Mouse (Mus musculus) forebrain, embryonic 10.5 days (tissue): Measurements from ENCODE around the gene S1pr5. TPM values are rescaled to one million over a fixed set of nuclear protein-coding genes. Genes with fewer than 3 reads are reported as not detected.

Experiments
- DNase-seq: peaks from one replicate; pipeline ENCODE4 v3.0.0-alpha.2; 2017; ENCODE audit warnings: low spot score; ENCODE audit errors: extremely low spot score
- H3K27ac ChIP-seq: fragments of 300-500 bp; sonication (generic); 2 replicates; pipeline ENCODE4 v1.5.1; 2016; ENCODE audit warnings: mild to moderate bottlenecking
- H3K27me3 ChIP-seq: fragments of 300-500 bp; sonication (generic); 2 replicates; pipeline ENCODE4 v1.6.1; 2016; ENCODE audit warnings: mild to moderate bottlenecking; ENCODE audit not compliant: poor library complexity, severe bottlenecking
- H3K36me3 ChIP-seq: fragments of 300-500 bp; sonication (generic); replicated peaks from 2 replicates; pipeline ENCODE4 v1.6.1; 2016; ENCODE audit warnings: mild to moderate bottlenecking, moderate library complexity
- H3K4me1 ChIP-seq: fragments of 300-500 bp; sonication (generic); 2 replicates; pipeline ENCODE4 v1.6.1; 2016
- H3K4me3 ChIP-seq: fragments of 300-500 bp; sonication (generic); 2 replicates; pipeline ENCODE4 v1.5.1; 2016; ENCODE audit warnings: mild to moderate bottlenecking, moderate library complexity
- H3K9me3 ChIP-seq: fragments of 300-500 bp; sonication (generic); 2 replicates; pipeline ENCODE4 v1.6.1; 2016; ENCODE audit warnings: mild to moderate bottlenecking, moderate library complexity
- WGBS: fragments of 180-500 bp; shearing (Covaris S2); methylation state at CpG from one replicate; pipeline ENCODE4 v1.1.7; 2016; 5-methylcytosine and 5-hydroxymethylcytosine counted together
- polyA plus RNA-seq: library from polyadenylated mRNA; unstranded; fragments of >200 nt; fragmentation: Nextera tagmentation; extraction: Ambion mirVana; gene quantifications from 2 replicates; pipeline ENCODE4 v1.2.1, GENCODE M21; 2016

The S1pr5 gene
- polyA plus RNA-seq, 1 experiment from 2014 or later: 0.07 TPM

DNA sequence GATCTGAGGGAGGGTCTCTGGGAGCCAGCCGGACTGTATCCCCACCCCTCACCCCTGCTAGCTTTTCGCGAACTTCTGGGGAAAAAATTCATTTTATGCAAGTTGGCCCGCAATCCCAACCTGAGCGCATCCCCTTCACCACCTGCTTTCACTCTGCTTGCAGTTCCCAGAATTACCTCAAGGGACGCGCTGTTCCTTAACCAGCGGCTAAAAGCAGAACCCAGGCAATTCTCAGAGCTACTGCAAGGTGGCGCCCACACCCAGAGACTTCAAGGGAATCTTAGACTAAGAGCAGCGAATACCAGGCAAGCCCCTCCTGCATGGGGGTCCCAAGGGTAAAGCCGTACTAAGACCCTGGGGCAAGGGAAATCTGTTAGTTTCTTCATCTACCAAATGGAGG lies 6.9 kb downstream of the S1pr5 start:
- 4% methylated on average over 11 of the region's 11 CpGs for WGBS
- DNase-seq: peak; percentile 86
- peaks cover 9% of the 10 kb centered on the region for H3K9me3 ChIP-seq
- peaks cover 69% of the 10 kb centered on the region for H3K27me3 ChIP-seq
- no peak overlapping the region for H3K27ac ChIP-seq
- H3K36me3 ChIP-seq: peaks cover 9% of the 10 kb centered on the region
- H3K4me3 ChIP-seq: peak overlapping the region; percentile 24; the same call in 1 of the 2 replicates
- peaks cover 48% of the 10 kb centered on the region for H3K4me1 ChIP-seq

DNA sequence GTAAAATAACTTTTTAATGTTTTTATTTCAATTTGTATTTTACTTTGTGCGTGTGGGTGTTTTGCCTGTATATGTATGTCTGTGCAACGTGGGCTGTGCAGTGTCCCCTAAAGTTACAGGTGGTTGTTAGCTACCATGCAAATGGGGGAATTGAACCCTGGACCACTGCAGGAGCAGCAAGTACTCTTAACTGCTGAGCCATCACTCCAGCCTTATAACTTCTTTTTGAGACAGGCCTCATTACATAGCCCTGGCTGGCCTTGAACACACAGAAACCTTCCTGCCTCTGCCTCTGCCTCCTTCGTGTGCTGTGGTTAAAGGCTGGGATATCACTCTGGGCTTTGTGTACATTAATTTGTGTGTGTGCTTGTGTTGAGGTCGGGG lies 8.8 kb downstream of the S1pr5 start:
- WGBS: 39% methylated on average over 4 of the region's 4 CpGs
- Histone ChIP-seq H3K27me3 (peaks cover 50% of the 10 kb centered on the region), H3K27ac (peak overlapping the region; percentile 98)

DNA sequence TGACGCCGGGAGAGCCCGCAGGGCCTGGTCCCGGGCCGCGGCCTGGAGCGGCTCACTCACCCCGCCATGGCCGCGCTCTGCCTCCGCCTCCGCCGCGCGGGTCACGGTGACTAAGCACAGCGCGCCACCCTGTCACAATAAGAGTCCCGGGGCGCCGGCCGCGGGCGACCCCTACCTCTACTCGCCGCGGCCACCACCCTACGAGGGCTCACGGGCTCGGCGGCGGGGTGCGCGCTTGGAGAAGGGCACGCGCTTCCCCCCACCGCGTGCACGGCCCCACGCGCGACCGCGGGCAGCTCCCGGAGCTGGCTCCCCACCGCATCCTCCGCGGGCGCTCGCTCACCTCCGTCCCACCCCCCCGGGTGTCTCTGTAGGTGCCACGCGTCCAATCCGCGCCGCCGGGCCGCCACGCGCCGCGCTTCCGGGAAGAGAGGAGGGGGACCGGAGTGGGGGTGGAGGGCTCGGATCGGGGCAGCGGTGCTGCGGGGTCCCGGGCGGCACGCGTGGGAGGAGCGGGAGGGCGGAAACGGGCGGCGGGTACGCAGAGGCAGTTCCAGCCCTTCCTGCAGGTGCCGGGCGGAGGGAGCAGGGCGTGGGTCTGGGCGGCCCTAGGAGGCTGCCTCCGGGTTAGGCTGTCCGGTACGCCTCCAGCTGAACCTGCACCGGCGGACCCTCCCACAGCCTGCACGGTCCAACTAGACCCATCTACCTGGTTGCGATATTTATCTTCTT lies 9.3 kb downstream of the S1pr5 start, which contains the start of gene Keap1:
Gene Keap1 (minus strand): TSS at position 629 of the 732 bp plus-strand sequence.
- peak; percentile 79 for DNase-seq
- peaks cover 33% of the 10 kb centered on the region for H3K4me1 ChIP-seq
- H3K36me3 ChIP-seq: peaks cover 34% of the 10 kb centered on the region
- peak within 1 kb of the TSS; percentile 98 for H3K27ac ChIP-seq
- peaks cover 9% of the 10 kb centered on the region for H3K9me3 ChIP-seq
- peak within 1 kb of the TSS; percentile 98 for H3K4me3 ChIP-seq
- whole genome bisulfite sequencing: under 1% methylated on average over 89 of the region's 90 CpGs
- peaks cover 46% of the 10 kb centered on the region for H3K27me3 ChIP-seq

More for the DNA sequence above, 8.8 kb downstream of the S1pr5 start:
- H3K4me1 ChIP-seq: peaks cover 39% of the 10 kb centered on the region
- peak overlapping the region; percentile 98 for H3K4me3 ChIP-seq
- no peak for DNase-seq
- peaks cover 28% of the 10 kb centered on the region for H3K36me3 ChIP-seq
- peaks cover 9% of the 10 kb centered on the region for H3K9me3 ChIP-seq

DNA sequence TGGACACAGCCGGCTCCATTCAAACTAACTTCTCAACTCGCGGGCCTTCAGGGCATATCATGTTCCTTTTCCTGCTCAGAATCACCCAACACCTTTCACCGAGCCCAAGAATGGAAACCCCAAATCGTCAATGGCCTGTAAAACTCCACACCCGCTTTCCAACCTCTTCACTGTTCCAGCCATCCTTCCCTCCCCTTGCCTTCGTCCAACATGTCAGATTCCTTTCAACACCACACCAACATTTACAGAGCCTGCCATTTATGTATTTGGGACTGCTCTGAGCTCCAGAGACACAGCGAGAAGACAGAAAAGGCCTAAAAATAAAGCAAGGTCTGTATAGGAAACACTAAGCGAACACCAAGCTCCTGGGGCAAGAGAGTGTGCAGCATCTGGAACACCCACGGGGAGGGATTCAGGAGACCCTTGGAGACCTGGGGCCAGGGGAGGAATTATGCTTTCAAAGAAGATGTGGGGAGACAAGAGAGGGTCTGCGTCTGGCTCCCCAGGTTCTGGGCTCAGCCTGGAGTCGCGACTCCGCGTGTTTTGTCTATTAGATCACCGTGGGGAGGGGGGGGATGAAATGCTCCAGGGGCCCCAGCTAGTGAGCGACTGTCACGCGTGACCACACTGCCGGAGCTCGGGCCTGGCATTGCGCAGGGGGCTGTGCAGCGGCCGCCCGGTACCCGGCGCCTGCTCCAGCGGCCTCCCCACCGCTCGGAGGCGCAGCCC lies 10.1 kb downstream of the S1pr5 start:
- peak; percentile 40 for DNase-seq
- 2% methylated on average over 31 of the region's 31 CpGs for WGBS

DNA sequence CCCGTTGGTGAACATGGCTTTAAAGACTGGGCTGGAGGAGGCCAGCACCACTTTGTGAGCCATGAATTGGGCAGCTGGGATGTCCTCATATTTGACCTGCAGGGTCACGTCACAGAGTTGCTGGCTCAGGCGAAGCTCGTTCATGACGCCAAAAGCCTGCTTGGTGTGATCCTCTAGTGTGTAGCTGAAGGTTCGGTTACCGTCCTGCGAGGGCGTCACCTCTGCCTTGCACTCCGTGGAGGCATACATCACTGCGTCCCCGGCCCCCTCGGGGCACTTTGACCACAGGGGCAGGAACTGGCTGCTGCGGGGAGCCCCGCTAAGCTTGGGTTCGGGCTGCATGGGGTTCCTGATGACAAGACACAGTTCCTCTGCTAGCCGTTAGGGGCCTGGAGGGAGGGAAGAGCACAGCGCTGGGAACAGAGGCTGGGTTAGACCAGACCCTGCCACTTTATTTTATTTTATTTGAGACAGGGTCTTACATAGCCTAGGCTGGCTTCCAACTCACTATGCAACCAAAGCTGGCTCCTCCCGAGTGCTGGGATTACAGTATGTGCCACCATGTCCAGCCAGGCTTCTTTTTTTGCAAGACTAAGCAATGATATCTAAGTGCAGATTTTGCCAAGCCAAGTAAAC lies 10.8 kb downstream of the S1pr5 start:
- peak; percentile 49 for DNase-seq
- Histone ChIP-seq H3K4me3 (peak overlapping the region; percentile 98), H3K36me3 (peaks cover 48% of the 10 kb centered on the region), H3K9me3 (0 out of 2 replicates have a peak, but pooled peaks cover 3% of the 10 kb centered on the region), H3K4me1 (peaks cover 30% of the 10 kb centered on the region), H3K27me3 (peaks cover 39% of the 10 kb centered on the region), H3K27ac (peak overlapping the region; percentile 98)
- WGBS: 23% methylated on average over 19 of the region's 19 CpGs

More for the DNA sequence above, 10.1 kb downstream of the S1pr5 start:
- Histone ChIP-seq H3K27ac (peak overlapping the region; percentile 98), H3K27me3 (peaks cover 46% of the 10 kb centered on the region), H3K36me3 (peaks cover 41% of the 10 kb centered on the region), H3K4me3 (peak overlapping the region; percentile 98), H3K4me1 (peaks cover 30% of the 10 kb centered on the region), H3K9me3 (peaks cover 8% of the 10 kb centered on the region)

DNA sequence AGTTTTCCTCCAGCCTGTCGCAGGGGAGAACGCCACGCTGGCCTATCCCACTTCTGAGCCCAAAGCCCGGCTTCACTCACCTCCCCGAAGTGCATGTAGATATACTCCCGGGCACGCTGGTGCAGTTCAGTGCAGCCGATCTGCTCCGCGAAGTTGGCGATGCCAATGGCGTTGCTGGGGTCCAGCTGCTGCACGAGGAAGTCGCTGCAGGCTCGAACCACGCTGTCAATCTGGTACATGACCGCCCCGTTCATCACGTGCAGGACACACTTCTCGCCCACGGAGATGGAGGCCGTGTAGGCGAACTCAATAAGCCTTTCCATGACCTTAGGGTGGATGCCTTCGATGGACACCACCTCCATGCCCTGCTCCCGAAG lies 11.3 kb downstream of the S1pr5 start:
- WGBS: 86% methylated on average over 25 of the region's 25 CpGs
- Histone ChIP-seq H3K4me3 (peak overlapping the region; percentile 98), H3K4me1 (peaks cover 30% of the 10 kb centered on the region), H3K27me3 (peaks cover 34% of the 10 kb centered on the region), H3K9me3 (0 out of 2 replicates have a peak, but pooled peaks cover 3% of the 10 kb centered on the region), H3K27ac (no peak overlapping the region), H3K36me3 (peaks cover 53% of the 10 kb centered on the region)
- no peak for DNase-seq

DNA sequence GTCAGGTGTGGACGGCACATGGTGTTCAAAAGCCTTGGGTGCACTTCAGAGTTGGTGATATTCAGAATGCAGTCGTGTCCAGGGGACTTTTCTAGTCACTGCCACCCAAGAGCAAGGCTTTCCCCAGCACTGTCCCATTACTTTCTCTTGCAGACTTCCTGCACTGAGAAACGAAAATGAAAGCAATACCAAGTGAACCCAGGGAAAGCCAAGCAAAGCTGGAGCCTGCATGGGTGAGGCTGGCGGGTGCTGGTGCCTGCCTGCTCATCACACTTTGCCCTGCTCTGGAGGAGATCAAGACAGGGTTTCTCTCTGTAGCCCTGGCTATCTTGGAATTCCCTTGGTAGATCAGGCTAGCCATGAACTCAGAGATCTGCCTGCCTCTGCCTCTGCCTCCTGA lies 12.9 kb downstream of the S1pr5 start:
- H3K36me3 ChIP-seq: peaks cover 69% of the 10 kb centered on the region
- 92% methylated on average over 4 of the region's 4 CpGs for WGBS
- peaks cover 18% of the 10 kb centered on the region for H3K27me3 ChIP-seq
- no peak overlapping the region for H3K4me3 ChIP-seq
- no peak overlapping the region for H3K27ac ChIP-seq
- DNase-seq: no peak
- 0 out of 2 replicates have a peak, but pooled peaks cover 3% of the 10 kb centered on the region for H3K9me3 ChIP-seq
- H3K4me1 ChIP-seq: peaks cover 37% of the 10 kb centered on the region

DNA sequence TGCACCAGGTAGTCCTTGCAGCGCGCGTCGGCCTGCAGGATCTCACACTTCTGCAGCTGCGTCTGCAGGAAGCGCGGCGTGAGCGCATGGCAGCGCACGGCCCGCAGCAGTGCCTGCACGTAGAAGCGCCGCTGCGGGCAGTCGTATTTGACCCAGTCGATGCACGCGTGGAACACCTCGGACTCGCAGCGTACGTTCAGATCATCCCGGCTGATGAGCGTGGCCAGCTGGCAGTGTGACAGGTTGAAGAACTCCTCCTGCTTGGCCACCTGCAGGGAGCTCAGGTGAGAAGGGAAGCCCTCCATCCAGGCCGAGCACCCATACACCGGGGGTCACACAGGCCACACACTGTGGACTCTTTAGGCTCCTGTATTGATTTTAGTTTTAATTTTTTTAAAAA lies 14.4 kb downstream of the S1pr5 start:
- H3K36me3 ChIP-seq: peaks cover 84% of the 10 kb centered on the region
- no peak overlapping the region for H3K4me3 ChIP-seq
- 80% methylated on average over 28 of the region's 28 CpGs for WGBS
- H3K27ac ChIP-seq: no peak overlapping the region
- peaks cover 28% of the 10 kb centered on the region for H3K4me1 ChIP-seq
- DNase-seq: no peak
- H3K27me3 ChIP-seq: peaks cover 13% of the 10 kb centered on the region
- 0 out of 2 replicates have a peak, but pooled peaks cover under 1% of the 10 kb centered on the region for H3K9me3 ChIP-seq

DNA sequence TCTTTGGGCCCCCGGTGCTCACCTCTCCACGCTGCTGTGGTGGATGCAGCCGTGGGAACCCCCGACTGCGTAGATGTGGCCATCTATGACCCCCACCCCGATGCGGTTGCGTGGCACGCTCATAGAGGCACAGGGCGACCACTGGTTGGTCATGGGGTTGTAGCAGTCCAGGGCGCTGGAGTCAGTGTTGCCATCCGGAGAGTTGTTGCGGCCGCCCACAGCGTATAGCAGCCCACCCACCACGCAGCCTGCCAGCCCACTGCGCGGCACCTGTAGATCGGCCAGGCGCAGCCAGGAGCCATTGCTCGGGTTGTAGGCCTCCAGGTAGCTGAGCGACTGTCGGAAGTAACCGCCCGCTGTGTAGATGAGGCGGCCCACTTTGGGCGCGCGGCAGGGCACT lies 14.9 kb downstream of the S1pr5 start:
- peaks cover 17% of the 10 kb centered on the region for H3K27me3 ChIP-seq
- H3K27ac ChIP-seq: no peak overlapping the region
- peaks cover 85% of the 10 kb centered on the region for H3K36me3 ChIP-seq
- 87% methylated on average over 29 of the region's 29 CpGs for WGBS
- peaks cover 27% of the 10 kb centered on the region for H3K4me1 ChIP-seq
- no peak overlapping the region for H3K4me3 ChIP-seq
- DNase-seq: no peak
- no peaks in the 10 kb centered on the region for H3K9me3 ChIP-seq

DNA sequence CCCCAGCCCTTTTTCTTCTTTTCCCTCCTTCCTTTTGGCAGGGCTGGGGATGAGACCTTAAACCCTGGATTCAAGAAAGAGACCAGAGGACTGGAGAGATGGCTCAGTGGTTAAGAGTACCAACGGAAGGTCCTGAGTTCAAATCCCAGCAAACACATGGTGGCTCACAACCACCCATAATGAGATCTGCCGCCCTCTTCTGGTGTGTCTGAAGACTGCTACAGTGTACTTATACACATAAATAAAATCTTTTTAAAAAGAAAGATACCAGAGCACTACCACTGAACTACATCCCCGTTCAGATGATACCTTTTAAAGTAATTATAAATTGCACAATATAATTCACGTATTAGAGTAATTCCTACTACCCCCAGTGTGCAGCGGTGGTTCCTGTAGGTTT lies 15.4 kb downstream of the S1pr5 start:
- WGBS: 89% methylated on average over 5 of the region's 5 CpGs
- peaks cover 85% of the 10 kb centered on the region for H3K36me3 ChIP-seq
- H3K4me1 ChIP-seq: peaks cover 27% of the 10 kb centered on the region
- H3K4me3 ChIP-seq: no peak overlapping the region
- H3K27me3 ChIP-seq: peaks cover 22% of the 10 kb centered on the region
- no peaks in the 10 kb centered on the region for H3K9me3 ChIP-seq
- DNase-seq: no peak
- no peak overlapping the region for H3K27ac ChIP-seq

DNA sequence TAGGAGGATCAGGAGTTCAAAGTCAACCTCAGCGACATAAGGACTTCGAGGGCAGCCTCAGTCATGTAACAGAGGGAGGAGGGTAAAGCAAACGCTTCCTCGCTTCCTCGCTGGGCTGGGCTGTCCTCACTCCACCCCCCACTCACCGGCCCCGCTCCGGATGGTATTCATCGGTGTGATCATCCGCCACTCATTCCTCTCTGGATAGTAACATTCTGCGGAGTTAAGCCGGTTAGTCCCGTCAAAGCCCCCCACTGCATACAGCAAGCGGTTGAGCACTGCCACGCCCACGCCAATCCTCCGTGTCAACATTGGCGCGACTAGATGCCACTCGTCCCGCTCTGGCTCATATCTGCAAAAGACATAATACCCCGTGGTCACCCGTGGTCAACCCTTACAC lies 16.7 kb downstream of the S1pr5 start:
- peaks cover 24% of the 10 kb centered on the region for H3K4me1 ChIP-seq
- WGBS: 55% methylated on average over 23 of the region's 23 CpGs
- no peak overlapping the region for H3K4me3 ChIP-seq
- peaks cover 34% of the 10 kb centered on the region for H3K27me3 ChIP-seq
- DNase-seq: no peak
- peaks cover 78% of the 10 kb centered on the region for H3K36me3 ChIP-seq
- no peak overlapping the region for H3K27ac ChIP-seq
- H3K9me3 ChIP-seq: no peaks in the 10 kb centered on the region

DNA sequence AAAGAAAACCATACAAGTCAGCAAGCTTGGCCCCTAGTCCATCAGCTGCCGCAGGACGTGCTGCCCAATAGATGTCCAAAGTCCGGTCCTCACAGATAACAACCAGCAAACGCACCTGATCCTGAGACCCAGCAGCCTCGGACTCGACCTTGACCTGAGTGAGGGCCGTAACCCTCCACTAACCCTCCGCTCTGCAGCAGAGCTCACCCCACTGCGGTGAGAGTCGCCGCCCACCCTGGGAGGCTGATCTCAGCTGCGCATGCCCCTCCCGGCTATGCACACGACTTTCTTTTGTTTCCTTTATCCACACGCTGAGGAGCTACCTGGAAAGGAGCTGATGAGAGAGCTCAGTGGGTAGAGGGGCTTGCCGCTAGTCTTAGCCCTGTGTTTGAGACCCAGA lies 20.9 kb downstream of the S1pr5 start:
- peak overlapping the region; percentile 77 for H3K27ac ChIP-seq
- H3K4me1 ChIP-seq: peaks cover 33% of the 10 kb centered on the region
- peaks cover 50% of the 10 kb centered on the region for H3K27me3 ChIP-seq
- DNase-seq: peak; percentile 42
- peak overlapping the region; percentile 39 for H3K4me3 ChIP-seq
- peaks cover 36% of the 10 kb centered on the region for H3K36me3 ChIP-seq
- H3K9me3 ChIP-seq: peaks cover 11% of the 10 kb centered on the region
- WGBS: 13% methylated on average over 16 of the region's 16 CpGs
